Mouse (Mus musculus) left cerebral cortex, adult 18-20 months (tissue): ENCODE results near the gene Serpina3j. TPM values are rescaled to one million over a fixed set of nuclear protein-coding genes. Genes with fewer than 3 reads are reported as not detected.

Experiments
- total RNA-seq, 2 experiments: library from RNA; stranded (reverse); gene quantifications; 2 replicates each; pipeline ENCODE4 v1.2.3; 2021

The Serpina3j gene
- total RNA-seq, 2 experiments from 2014 or later = not detected

Other genes with a start within 250 kb of the Serpina3j start
- not detected for gene Serpina5, start 213.4 kb upstream of the Serpina3j start, total RNA-seq
- gene Serpina3a, start 201.8 kb upstream of the Serpina3j start, total RNA-seq = not detected
- not detected for gene Serpina3b, start 186.6 kb upstream of the Serpina3j start, total RNA-seq
- gene Serpina3c, start 160.7 kb upstream of the Serpina3j start, total RNA-seq = not detected
- not detected for gene Serpina3f, start 100.0 kb upstream of the Serpina3j start, total RNA-seq
- under 1 TPM in 1 of 2 experiments, not detected in 1; 0.44 TPM for gene Serpina3g, start 78.3 kb upstream of the Serpina3j start, total RNA-seq
- gene Serpina3i, start 51.4 kb upstream of the Serpina3j start, total RNA-seq = not detected
- not detected for gene Serpina3k, start 23.9 kb downstream of the Serpina3j start, total RNA-seq
- under 1 TPM in 1 of 2 experiments, not detected in 1; 0.21 TPM for gene Serpina3m, start 23.9 kb downstream of the Serpina3j start, total RNA-seq
- 10 to 100 TPM; 13.4 to 20.2 TPM for gene Serpina3n, start 92.2 kb downstream of the Serpina3j start, total RNA-seq
- not detected for gene Gsc, start 158.8 kb downstream of the Serpina3j start, total RNA-seq